Mouse (Mus musculus) cerebellum, adult 8-10 months (tissue): ENCODE measurements around the gene Skiv2l.
"Not testable (repeated sequence)": the region's sequence is repeated elsewhere in the genome, so short reads cannot be mapped to it uniquely, and the experiment has no call there.

Experiments
- DNase-seq: peaks from one replicate; pipeline ENCODE4 v3.0.0; 2022

Skiv2l gene

DNA sequence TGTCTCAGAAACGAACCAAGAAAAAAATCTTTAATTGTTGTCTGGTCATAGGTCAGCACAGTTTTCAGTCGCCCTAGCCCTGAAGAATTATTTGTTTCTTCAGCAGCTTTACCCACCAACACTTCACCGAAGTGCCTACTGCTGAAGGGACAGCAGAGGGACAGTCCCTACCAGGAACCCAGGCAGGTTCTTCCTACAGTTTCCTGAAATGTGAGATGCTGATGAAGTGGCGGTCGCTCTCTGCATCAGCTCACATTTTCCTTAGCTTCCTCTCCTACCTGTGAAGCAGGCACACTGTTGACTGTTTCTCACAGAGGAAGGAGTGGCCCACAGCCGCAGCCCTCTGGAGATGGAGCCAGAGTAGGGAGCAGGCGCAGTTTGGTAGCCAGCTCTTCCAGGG lies 16.0 kb upstream of the Skiv2l start:
- no peak for DNase-seq

DNA sequence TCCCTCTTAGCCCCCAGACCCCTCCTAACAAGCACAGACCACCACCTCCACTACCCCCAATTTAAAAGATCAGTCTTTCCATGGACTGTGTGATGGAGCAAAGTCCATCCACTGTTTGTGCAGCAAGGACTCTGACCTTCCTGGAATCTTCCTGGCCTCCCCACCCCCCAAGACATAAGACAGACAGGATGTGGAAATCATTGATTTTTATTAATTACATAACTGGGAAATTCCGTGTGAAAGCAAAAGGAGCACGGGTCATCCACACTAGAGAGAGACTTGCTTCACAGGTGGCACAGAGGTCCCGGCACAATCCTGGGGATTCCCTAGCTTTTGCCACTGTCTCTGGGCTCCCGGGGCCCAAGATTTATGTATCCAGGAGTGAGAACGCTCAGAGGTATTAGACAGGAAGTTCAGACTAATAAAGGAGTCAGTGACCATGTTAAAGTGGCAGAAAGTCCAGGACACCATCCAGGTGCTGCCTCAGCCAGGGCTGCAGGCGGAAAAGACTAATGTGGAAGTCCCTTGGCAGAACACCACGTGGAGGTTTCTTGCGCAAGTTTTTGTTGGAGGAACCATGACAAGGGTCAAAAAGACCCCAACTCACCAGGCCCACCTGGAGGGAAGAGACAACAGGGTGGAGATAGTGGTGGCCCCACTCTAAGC lies 12.5 kb upstream of the Skiv2l start, which contains the start of gene Cfb:
Gene Cfb, minus strand, starts transcription at position 103 of the 666 bp plus-strand sequence.
- DNase-seq: no peak

DNA sequence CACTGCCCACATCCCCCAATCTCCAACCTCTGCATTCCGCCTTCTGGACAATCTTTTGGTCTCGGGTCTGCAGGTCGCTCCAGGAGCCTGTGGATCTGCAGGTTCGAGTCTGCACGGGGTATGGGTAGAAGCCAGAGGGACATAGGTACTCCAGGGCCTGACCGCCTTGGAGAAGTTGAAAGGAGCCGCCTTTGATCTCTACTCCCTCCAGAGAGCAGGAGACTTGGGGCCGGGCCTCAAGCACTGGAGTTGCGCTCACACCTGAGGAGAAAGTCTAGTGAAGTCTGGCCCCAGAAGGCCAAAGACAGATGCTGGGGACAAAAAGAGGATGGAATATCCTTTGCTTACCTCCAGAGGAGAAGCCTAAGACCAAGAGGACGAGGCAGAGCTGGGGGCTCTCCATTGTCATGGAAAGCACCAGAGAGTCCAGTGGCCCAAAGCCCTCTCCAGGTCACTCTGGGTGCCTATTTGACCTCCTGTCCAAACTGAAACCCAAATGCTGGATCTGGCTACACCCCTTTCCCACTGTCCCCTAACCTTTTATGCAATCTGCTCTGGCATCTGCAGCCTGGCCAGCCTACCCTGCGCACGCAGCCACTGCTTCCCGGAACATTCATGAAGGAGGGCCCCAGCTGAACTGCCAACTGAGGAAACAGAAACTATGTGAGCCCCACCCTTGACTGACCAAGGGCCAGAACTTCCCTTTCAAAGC lies 11.8 kb upstream of the Skiv2l start:
- DNase-seq: no peak

DNA sequence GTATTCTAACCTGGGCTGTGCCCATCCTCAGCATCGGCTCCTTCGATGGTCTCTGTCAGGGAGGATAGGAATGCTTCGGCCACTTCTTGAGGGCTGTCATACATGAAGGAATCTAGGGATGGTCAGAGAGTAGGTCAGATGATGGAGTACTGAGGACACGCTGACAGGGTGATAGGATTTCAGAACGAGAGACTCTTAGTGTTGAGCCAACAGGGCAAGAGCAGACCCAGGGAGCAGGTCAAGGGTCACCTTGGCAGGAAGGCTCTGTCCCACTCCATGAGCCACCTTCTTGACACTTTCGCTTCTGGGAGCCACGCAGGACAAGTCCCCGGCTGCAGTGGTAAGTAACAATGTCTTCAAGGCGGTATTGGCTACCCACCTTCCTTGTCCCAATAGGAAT lies 10.5 kb upstream of the Skiv2l start:
- DNase-seq: no peak

DNA sequence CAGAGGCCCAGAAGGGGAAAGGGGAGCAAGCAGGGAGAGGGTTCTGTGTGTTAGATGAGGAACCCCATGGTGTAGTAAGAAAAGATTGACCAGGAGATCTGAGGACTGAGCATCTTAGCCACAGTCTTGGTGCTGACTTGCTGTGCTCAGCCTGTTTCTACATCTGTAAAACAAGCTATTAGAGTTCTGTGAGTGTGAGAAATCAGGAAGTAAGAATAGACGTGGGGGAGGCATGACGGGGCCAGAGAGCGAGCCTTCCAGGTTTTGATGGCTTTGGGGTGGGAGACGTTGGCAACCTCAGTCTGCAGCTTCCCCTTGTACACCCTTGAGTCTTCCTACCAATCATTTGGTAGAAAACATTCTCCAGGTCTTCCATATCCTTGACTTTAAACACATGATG lies 8.7 kb upstream of the Skiv2l start:
- DNase-seq: no peak

DNA sequence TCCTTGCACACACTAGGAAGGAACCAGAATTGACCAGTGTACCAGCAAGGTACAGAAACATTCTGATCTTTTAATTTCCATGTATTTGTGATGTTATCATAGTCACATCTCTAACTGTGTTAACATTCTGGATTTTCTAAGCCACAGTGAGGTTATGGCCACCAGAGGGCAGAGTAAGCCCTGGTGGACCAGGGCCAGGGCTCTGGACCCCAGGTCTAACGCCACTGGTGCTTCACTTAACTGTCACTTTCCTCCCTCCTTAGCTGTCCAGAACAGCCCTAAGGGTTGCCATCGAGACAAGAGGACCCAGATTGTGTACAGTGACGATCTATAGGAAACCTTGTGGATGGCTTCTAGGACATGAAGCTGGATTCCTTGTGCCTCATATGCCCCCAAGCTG lies 5.8 kb upstream of the Skiv2l start:
- DNase-seq: peak; percentile 45

DNA sequence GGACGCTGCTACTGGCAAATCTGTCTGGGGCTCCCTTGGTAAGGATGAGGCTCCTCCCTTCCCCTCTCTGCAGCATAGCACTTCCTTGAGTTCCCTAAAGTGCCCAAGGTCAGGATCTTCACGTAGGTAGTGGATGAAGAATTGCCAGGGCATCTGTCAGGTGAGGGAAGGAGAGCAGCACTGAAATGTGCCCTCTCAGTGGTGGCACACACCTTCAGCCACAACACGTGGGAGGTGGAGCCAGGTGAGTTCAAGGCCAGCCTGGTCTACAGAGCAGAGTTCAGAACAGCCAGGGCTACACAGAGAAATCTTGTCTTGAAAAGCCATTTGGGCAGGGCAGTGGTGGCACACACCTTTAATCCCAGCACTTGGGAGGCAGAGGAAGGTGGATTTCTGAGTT lies 4.8 kb upstream of the Skiv2l start:
- DNase-seq: no peak

DNA sequence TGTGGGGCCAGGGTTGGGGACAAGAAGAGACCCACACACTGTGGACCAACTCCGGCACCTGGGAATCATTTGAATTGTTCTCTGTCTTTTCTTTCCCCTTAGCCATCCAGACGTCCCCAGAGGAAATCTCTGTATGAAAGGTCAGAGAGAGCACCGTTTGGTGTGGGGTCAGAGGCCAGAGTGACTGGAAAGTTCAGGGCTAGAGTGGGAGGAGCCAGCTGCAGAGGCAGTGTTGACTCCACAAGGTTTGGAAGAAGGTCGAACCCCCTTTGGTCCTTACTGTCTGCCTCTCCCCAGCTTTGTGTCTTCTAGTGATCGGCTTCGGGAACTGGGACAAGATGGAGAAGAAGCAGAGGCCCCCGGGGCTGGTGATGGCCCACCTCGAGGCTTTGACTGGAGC lies 3.5 kb upstream of the Skiv2l start:
- no peak for DNase-seq

DNA sequence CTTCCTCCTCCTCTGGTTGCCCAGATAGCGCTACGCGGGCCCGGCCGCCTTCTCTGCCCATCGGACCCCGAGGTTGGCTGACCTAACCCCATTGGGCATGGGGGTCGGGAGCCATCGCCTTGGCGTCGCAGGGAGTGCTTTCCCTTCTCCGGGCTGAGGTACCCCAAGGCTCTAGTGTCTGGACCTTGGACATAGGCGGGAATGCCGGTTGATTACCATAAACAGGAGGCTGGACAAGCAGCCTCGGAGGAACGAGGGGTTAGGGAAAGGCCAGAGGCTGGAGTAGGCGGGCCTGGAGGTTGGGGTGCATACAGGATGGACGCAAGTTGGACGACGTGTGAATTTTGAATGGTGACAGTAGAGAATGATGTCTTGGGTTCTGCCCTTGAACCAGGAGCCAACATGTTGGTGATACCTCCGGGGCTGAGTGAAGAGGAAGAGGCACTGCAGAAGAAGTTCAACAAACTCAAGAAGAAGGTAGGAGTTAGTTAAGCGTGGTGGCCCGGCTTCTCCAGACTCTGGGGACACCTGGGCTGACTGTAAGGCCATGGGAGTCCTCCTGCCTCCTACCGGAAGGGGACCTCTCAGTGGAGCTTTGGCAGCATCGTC lies 611 bp upstream of the Skiv2l start:
- no peak for DNase-seq

DNA sequence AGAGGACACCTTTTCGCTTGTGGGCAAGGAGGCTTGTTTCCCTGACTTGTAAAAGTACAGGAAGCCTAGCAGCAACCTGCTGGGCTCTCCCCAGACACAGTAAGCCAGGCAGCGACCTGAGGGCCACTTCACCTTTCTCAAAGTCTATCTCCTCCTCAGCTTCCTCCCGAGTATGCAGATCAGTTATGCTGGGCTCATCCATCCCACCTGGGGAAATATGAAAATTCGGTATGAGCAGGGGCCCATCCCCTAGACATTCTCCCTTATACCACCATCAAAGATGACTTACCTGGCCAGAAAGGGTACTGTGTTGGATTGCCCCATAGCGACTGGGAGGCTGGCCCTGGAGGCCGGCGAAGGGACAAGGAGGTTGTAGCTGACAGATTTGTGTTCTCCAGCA lies 2.4 kb downstream of the Skiv2l start:
- DNase-seq: no peak

DNA sequence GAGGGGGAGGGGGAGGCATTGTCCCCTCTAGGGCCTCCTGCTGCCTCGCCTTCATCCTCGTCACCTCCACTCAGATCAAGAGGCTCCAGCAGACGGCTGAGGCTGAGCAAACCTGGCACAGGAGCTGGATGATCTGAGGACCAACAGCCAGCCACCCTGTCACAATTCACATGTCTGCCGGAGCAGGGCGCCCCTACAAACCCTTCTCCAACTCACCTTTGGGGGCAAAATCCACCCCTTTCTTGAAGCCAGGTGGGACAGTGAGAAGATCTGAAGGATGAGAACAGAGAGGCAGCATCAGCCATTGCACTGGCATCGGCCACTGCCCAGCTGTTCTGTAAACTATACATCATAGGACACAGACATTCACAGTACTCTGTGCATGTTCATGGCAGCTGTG lies 2.8 kb downstream of the Skiv2l start:
- no peak for DNase-seq

DNA sequence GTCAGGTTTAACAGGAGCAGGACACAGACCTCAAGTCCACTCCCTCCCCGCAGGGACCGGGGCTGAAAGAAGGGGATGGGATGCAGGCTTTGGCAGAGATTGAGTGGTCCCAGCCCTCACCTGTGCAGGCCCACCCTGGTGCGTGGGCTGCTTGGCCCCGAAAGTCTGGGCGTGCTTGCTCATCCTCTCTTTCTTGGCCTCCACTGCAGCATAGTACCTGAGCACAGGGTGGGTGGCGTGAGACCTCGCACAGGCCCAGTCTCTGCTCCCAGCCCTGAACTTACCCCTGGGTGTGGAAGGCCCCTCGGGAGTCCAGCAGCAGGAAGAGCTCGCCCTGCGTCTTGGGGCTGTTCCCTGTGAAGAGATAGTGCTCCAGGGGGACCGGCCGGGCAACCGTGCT lies 5.1 kb downstream of the Skiv2l start:
- DNase-seq: no peak

DNA sequence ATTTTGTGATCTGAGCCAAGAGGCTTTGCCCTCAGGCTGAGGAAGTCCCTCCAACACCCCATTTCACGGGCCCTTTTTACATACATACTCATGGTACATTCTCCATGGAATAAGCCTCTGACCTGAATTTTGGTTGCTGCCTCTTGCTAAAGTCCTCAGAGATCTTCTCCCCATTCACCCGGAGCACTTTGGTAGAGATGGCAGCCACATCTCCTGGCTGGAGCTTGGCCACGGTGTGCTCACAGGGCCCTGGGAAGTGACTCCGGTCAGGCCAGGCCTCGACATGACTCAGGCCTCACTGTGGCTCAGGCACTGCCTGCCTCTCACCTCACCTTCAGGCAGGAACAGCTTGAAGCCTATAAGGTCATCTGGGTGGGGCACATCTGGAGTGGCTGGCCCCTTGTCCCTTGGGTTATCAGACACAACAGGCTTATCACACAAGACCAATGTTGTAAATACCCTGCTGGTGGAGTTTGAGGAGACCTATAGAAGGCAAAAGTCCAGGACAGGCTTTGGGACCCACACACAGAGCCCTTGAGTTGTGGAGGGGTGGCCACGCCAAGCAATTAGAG lies 9.2 kb downstream of the Skiv2l start:
- DNase-seq: no peak

DNA sequence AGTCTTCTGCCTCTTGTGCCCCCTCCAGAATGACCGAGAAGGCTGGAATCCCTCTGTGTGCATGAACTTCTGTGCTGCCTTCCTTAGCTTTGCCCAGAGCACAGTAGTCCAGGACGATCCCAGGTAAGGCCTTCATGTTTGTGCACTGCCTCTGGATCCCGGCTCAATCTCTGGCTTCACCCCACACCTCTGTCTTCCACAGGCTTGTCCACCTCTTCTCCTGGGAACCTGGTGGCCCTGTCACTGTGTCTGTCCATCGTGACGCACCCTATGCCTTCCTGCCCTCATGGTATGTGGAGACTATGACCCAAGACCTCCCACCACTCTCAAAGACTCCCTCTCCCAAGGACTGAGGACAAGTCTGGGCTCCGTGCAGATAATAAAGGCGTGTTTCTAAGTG lies 11.2 kb downstream of the Skiv2l start:
- DNase-seq: no peak

DNA sequence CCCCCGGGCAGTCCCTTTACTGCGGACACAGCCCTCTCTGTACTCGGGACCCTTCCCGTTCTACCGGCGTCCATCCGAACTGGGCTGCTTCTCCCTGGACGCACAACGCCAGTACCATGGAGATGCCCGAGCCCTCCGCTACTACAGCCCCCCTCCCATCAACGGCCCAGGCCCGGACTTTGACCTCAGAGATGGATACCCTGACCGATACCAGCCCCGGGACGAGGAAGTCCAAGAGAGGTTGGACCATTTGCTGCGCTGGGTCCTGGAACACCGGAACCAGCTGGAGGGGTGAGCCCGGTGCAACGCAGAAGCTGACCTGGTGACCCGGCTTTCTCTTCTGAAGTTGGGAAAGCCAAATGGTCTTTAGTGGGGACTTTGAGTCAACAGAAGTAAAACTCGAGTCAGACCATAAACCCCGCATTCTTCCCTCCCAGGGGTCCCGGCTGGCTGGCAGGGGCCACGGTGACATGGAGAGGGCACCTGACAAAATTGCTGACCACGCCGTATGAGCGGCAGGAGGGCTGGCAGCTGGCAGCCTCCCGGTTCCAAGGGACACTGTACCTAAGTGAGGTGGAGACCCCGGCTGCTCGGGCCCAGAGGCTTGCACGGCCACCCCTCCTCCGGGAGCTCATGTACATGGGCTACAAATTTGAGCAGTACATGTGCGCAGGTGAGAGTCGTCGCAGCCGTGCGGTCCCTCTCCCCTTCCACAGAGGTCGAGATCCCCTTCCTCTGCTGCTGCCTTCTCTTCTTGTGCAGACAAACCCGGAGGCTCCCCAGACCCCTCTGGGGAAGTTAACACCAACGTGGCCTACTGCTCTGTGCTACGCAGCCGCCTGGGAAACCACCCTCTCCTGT lies 12.3 kb downstream of the Skiv2l start:
- DNase-seq: no peak

DNA sequence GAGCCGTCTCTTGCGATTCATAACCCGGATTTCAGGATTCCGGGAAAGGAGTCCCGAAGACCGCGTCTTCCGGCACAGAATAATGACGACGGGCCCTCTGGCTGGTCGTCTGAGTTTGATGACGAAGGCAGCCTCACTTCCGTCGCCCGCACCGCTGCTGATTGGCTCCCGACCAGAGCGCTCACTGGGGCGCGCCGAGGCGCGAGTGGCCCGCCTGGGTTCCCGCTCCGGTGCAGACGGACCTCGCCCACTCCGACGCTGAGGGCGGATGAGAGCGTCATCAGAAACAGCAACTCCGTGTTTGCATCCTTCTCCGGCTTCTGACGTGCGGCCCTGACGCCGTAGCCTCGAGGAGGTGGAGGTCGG lies 13.2 kb downstream of the Skiv2l start, which contains the start of the genes Stk19 and Dxo:
Gene Stk19, minus strand, starts transcription at position 90 of the 366 bp plus-strand sequence.
Gene Dxo, plus strand, starts transcription at position 164 of the 366 bp plus-strand sequence.
- peak; percentile 93 for DNase-seq

DNA sequence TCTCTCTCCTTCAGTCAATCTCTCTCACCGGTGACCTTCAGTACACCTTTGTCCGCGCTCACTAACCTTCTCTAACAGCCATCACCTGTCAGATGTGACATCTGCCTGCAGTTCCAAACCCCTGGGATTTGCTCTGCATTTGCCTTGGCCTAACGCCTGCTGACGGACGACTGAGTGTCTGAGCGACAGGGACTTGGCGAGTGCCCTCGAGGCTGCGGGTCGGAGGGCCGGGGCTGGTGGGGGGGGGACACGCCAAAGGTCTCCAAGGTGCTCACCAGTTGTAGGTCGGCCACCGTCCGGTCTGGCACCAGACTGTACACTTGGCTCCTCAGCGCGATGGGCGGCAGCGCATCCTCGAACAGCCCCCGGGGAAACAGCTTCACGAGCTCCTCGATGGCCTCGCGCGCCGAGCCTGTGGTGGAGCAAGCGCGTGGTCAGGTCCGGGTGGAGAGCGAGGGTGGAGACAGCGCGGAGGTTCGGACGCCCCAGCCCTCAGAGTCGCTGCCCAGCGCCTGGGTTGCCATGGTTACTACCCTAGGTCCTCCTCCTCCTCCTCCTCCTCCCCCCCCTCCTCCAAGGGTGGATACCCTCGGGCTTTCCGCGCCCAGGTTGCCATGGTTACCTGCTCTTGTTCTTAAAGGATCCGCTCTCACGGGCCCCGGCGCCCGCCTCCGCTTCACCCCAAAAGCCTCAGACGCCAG lies 13.7 kb downstream of the Skiv2l start:
- no peak for DNase-seq

DNA sequence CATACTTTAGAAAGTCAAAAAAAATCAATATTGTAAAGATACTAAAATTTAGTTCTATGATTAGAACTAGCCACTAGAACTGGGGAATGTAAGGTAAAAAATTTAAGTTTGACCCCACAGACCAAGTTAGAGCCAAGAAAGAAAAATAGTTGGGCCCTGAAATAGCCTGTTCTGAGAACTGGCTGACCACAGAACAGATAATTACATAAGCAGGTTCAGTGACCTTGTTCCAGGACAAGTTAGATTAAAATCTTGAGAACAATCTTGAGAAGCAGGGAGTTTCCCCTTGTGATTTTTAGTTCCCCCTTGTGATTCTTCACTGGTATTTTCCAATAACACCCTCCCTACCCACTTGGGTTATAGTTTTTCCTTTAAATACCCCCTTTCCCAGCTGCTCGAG lies 19.2 kb downstream of the Skiv2l start:
- DNase-seq: not testable (repeated sequence)

DNA sequence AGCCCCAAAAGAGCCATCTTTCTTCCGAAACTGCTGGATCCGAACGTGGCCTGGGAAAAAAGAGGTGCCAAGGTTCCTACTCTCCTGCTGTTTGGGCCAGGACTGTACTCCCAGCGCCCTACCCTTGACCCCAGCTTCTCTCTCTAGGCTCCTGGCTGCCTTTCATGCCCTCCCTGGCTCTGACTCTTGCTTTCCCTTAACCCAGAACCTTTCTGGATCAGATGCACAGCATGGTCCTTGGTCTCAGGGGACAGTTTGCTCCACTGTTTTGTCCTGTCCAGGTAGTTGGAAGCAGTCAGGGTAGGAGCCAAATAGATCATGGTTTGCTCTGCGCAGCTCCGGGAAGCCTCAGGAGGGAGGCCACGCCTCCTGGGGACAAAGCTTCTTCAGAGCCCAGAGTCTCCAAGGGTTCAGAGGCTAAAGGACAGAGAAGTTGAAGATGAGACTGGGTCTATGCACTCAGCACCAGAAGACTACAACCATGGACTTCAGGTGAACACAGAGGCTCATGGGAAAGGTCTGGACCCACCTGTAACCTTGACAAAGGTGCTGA lies 35.1 kb downstream of the Skiv2l start:
- DNase-seq: no peak

DNA sequence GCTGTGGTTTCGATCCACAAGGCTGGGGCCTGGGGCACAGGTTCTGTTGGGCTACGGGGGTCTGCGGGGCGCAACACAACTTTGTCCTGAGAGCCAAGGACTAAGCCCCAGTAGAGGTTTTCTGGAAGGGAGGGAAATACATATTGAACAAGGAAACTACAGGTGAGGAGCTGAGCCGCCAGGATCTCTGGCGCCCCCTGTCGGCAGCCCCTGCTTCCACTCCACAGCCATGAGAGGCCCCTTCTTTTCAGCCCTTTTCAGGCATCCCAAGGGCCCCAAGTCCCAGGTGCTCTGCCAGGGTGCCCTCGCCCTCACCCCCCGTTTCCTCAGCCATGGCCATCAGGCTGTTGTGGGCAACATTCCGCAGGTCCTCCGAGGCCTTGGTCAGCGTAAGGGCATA lies 36.3 kb downstream of the Skiv2l start:
- DNase-seq: peak; percentile 27

DNA sequence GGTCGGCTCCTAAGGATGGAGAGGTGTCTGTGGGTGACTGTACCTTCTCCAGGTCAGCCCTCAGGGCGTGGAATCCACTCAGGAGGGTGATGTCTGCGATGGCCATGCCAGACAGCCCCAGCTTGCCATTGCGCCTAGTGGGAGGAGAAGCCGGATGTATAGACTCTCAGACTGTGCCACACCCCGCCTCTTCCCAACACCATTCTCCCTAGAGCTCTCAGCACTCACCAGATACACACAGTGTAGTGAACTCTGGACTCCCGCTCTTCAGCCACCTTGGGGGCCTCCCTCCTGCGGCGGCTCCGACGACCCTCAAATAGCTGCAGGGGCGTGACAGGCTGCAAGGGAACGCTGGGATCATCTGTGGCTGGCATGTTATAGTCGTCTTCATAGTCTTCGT lies 38.7 kb downstream of the Skiv2l start:
- no peak for DNase-seq

DNA sequence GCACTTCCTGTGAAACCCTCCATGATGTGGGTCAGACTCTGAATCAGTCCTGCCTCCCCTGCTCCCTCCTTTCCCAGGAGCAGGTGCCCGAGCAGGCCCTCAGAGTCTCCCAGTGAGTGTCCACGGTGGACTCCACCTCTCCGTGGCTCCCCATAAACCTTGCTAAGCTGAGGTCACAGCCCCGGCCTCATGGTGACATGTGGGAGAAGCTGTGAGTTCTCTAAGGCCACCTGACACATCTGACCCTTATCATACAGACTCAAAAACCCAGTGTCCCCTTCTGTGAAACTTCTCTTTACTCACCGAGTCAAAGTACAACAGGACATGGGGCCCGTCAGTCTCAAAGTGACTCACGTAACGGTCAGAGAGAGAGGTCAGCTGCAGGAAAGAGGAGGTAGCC lies 39.2 kb downstream of the Skiv2l start:
- not testable (repeated sequence) for DNase-seq
